Mouse (Mus musculus) MEL (cell line): ENCODE results near the gene Jup.

ENCODE experiments used
- CTCF ChIP-seq, 3 experiments: IDR thresholded peaks in 2 of 3; conservative IDR thresholded peaks in 1 of 3; 2 replicates each; pipeline ENCODE4 v1.5.1; 2011 to 2012; ENCODE audit warnings: low read length in 3 of 3, low read depth in 2 of 3, mild to moderate bottlenecking in 2 of 3, improper control_type of control experiment in 1 of 3, inconsistent platforms in 1 of 3, mixed read lengths in 1 of 3, moderate library complexity in 1 of 3; ENCODE audit not compliant: control insufficient read depth in 1 of 3, insufficient read depth in 1 of 3, poor library complexity in 1 of 3, severe bottlenecking in 1 of 3
- ELF1 ChIP-seq: IDR thresholded peaks from 2 replicates; pipeline ENCODE4 v1.6.1; 2014; ENCODE audit warnings: low read depth, mild to moderate bottlenecking, inconsistent platforms, low read length, improper control_type of control experiment, moderate library complexity
- MAFK ChIP-seq: IDR thresholded peaks from 2 replicates; pipeline ENCODE4 v1.6.1; 2011; ENCODE audit warnings: low read depth, mild to moderate bottlenecking, low read length, improper control_type of control experiment, borderline replicate concordance
- MEF2A ChIP-seq: IDR thresholded peaks from 2 replicates; pipeline ENCODE4 v1.6.1; 2014; ENCODE audit warnings: low read depth, mild to moderate bottlenecking, inconsistent platforms, low read length, improper control_type of control experiment; ENCODE audit not compliant: poor library complexity, insufficient replicate concordance, severe bottlenecking; ENCODE audit errors: extremely low read depth
- MYC ChIP-seq: IDR thresholded peaks from 2 replicates; pipeline ENCODE4 v1.6.1; 2011; ENCODE audit warnings: low read depth, mild to moderate bottlenecking, low read length, improper control_type of control experiment, moderate library complexity
- POLR2A ChIP-seq, 2 experiments: IDR thresholded peaks; 2 replicates each; pipeline ENCODE4 v1.6.1; 2011 to 2012; ENCODE audit warnings: low read length in 2 of 2, mild to moderate bottlenecking in 2 of 2, control low read depth in 1 of 2, improper control_type of control experiment in 1 of 2, low read depth in 1 of 2, moderate library complexity in 1 of 2; ENCODE audit not compliant: control insufficient read depth in 1 of 2, insufficient read depth in 1 of 2, poor library complexity in 1 of 2
- RAD21 ChIP-seq: IDR thresholded peaks from 2 replicates; pipeline ENCODE4 v1.6.1; 2011; ENCODE audit warnings: mild to moderate bottlenecking, low read depth, low read length, improper control_type of control experiment
- RCOR1 ChIP-seq: IDR thresholded peaks from 2 replicates; pipeline ENCODE4 v1.6.1; 2012; ENCODE audit warnings: low read depth, mild to moderate bottlenecking, inconsistent platforms, low read length, improper control_type of control experiment
- USF1 ChIP-seq: IDR thresholded peaks from 2 replicates; pipeline ENCODE4 v1.6.1; 2014; ENCODE audit warnings: low read depth, mild to moderate bottlenecking, inconsistent platforms, low read length, improper control_type of control experiment, moderate library complexity
- ZNF384 ChIP-seq: IDR thresholded peaks from 2 replicates; pipeline ENCODE4 v1.6.1; 2012; ENCODE audit warnings: low read depth, mild to moderate bottlenecking, inconsistent platforms, low read length, improper control_type of control experiment

- TF ChIP-seq POLR2A (IDR thresholded peaks at IDR 0.05; ENCODE audit: control insufficient read depth in 1 of 2, insufficient read depth in 1 of 2, low read depth in 1 of 2, low read length in 2 of 2, poor library complexity in 1 of 2), result no peak
- TF ChIP-seq RAD21, result no peak
- TF ChIP-seq MYC, result no peak
- no peak for TF ChIP-seq CTCF (IDR thresholded peaks at IDR 0.05 in 2 of 3, conservative IDR thresholded peaks at IDR 0.05 in 1 of 3; ENCODE audit: control insufficient read depth in 1 of 3, insufficient read depth in 1 of 3, low read depth in 2 of 3, low read length in 3 of 3, poor library complexity in 1 of 3, severe bottlenecking in 1 of 3)
- TF ChIP-seq RCOR1, result no peak; the same call in 1 of the 2 replicates
- TF ChIP-seq USF1, result no peak
- TF ChIP-seq MEF2A, result no peak
- TF ChIP-seq ZNF384, result no peak
- no peak for TF ChIP-seq MAFK
- 0 out of 2 replicates have a peak, but pooled peaks have one; percentile 2 for TF ChIP-seq ELF1
These were observed 2.4 kb upstream of the Jup start for GRCm38 (mm10) chr11:100399727-100400538.
